Mouse (Mus musculus) macrophage (primary cell): ENCODE results near the gene Nras. TPM values are rescaled to one million over a fixed set of nuclear protein-coding genes. Genes with fewer than 3 reads are reported as not detected.

Source experiments
- H3K27ac ChIP-seq: fragments of 350-480 bp; formaldehyde crosslinking; 2 replicates; pipeline ENCODE4 v1.9.0; 2021
- H3K36me3 ChIP-seq: fragments of 350-480 bp; formaldehyde crosslinking; 2 replicates; pipeline ENCODE4 v1.9.0; 2021; ENCODE audit errors: inconsistent target
- H3K4me3 ChIP-seq: fragments of 350-480 bp; formaldehyde crosslinking; 2 replicates; pipeline ENCODE4 v1.9.0; 2021; ENCODE audit errors: inconsistent target
- H3K79me2 ChIP-seq: fragments of 350-480 bp; formaldehyde crosslinking; 2 replicates; pipeline ENCODE4 v1.9.0; 2021; ENCODE audit errors: inconsistent target
- WGBS: methylation state at CpG from one replicate; pipeline ENCODE4 v1.1.7; 2026; ENCODE audit warnings: inconsistent platforms; ENCODE audit not compliant: missing documents; 5-methylcytosine and 5-hydroxymethylcytosine counted together
- polyA plus RNA-seq: library from polyadenylated mRNA; stranded (reverse); fragments of 250-400 nt; gene quantifications from 3 replicates; pipeline ENCODE4 v1.2.4, GENCODE M21; 2018; ENCODE audit warnings: inconsistent platforms

Gene Nras
- polyA plus RNA-seq, 1 experiment from 2014 or later, result 89.3 TPM

DNA sequence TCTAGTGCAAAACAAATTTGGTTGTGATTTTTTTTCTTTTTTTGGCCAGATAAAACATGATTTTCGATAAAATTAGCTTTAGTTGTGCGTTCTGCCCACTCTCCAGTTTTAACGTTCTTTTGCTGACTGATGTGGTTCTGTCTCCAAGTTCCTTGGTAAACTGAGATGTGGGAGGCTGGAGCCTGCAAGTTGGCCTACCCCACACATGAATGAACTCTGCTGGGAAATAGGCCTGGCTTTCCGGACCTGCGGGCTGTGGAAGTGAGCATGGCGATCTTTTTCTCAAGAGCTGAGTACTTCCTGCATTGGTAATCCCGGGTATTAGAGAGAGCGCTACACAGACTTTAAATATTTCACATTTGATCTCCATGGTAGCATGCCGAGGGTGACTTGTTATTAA lies 17.8 kb downstream of the Nras start:
- Histone ChIP-seq H3K27ac (no peak overlapping the region), H3K4me3 (no peak overlapping the region), H3K79me2 (no peaks in the 10 kb centered on the region), H3K36me3 (no peaks in the 10 kb centered on the region)
- WGBS, result 87% methylated on average over 9 of the region's 9 CpGs

DNA sequence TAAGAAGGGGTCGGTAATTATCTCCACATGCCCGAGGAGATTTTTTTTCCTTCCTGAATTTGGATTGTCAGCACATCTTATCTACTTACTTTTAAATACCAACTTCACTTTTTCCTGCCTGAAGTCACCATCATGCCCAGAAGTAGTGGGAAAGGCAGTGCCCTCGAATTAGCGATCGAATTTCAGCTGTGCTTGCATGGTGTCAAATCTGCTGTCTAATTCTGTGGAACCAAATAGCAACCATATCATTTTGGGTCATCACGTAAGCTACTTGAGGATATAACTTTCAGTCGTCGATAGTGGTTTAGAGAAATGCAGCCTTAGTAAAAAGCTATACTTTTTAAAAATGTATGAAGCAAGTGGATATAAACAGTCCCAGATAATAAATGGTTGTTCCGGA lies 18.4 kb downstream of the Nras start:
- no peaks in the 10 kb centered on the region for H3K36me3 ChIP-seq
- 89% methylated on average over 9 of the region's 9 CpGs for WGBS
- no peaks in the 10 kb centered on the region for H3K79me2 ChIP-seq
- H3K27ac ChIP-seq, result no peak overlapping the region
- no peak overlapping the region for H3K4me3 ChIP-seq

DNA sequence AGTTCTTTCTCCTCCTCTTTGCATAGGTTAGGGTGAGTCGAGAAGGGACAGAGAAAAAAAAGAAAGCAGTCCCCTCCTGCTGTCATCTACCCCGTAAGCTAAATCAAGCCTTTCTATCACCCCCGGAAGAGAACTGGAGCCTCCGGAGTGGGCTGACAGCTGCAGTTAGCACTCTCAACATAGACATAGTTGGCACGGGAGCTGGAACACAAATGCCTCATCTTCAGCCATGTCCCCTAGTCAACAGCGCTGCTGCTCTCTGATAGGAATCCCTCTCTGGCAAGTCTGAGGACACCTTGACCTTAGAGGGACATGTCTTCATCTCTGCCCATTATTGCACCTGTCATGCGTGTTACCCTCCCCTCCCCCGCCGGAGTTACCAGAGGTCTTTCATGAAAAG lies 21.2 kb downstream of the Nras start:
- Histone ChIP-seq H3K4me3 (no peak overlapping the region), H3K27ac (no peak overlapping the region), H3K36me3 (no peaks in the 10 kb centered on the region), H3K79me2 (no peaks in the 10 kb centered on the region)
- 91% methylated on average over 9 of the region's 9 CpGs for WGBS

DNA sequence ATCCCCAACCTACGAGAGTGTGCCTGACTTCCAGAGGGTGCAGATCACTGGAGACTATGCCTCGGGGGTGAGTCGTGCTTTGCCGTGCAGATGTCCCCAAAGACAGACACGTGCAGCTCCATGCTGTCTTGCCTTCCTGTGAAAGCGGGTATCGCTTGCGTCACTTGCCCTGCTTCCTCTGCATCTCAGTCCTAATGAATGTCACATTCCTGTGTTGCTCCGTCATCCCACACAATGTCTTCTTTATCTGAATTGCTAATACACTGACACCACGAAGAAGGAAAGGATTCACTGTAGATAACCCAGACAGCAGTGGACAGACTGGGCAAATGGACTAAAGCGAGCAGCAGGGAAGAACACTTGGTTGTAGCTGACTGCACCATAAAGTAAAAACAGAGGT lies 23.0 kb downstream of the Nras start:
- 85% methylated on average over 11 of the region's 11 CpGs for WGBS
- Histone ChIP-seq H3K4me3 (no peak overlapping the region), H3K36me3 (no peaks in the 10 kb centered on the region)

DNA sequence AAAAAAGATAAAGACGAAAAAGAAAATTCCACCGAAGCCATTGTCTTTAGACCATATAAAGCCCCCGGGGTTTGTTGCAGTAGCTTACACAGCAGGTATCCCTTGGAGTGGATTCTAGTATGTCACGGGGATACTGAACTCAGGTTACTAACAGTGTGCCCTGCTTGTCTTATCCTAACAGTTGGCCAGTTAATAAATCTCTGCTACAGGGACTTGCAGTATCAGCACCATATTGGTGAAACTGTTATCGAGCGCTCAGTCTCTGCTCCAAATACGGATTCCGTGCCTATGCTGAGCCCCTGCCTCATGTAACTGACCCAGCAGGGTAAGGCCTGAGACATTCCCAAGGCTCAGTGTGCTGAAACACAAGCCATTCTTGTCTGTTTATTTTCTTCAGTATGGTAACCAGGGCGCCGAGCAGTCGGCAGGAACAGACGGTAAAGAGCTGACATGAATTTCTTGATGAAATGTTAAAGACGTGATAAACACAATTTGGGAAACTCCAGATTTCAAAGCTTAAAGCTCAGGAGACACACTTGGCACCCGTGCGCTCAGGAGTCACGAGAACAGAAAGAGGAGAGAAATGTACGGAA lies 23.9 kb downstream of the Nras start:
- WGBS, result 93% methylated on average over 15 of the region's 17 CpGs
- Histone ChIP-seq H3K27ac (no peak overlapping the region), H3K36me3 (no peaks in the 10 kb centered on the region), H3K79me2 (no peaks in the 10 kb centered on the region), H3K4me3 (no peak overlapping the region)

More for the DNA sequence above, 23.0 kb downstream of the Nras start:
- no peak overlapping the region for H3K27ac ChIP-seq
- no peaks in the 10 kb centered on the region for H3K79me2 ChIP-seq

DNA sequence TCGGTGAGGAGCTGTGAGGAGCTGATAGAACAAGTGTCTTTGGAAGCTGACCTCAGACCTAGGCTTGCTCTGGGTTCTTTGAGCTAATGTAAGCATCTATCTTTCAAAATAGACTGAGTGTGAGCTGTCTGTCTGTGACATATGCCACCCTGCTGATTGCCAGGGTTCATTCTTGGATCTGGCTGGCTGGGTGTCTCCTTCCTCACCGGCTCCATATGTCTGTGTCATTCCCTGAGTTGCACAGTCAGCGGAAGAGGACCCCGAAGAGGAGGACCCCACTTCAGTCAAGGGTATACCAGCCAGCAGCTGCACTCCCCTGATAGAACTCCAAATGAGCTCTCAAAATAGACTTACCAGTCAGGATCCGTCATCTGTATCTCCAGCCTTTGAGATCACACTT lies 24.7 kb downstream of the Nras start:
- WGBS, result 97% methylated on average over 5 of the region's 5 CpGs
- Histone ChIP-seq H3K79me2 (no peaks in the 10 kb centered on the region), H3K36me3 (no peaks in the 10 kb centered on the region), H3K27ac (no peak overlapping the region), H3K4me3 (no peak overlapping the region)

DNA sequence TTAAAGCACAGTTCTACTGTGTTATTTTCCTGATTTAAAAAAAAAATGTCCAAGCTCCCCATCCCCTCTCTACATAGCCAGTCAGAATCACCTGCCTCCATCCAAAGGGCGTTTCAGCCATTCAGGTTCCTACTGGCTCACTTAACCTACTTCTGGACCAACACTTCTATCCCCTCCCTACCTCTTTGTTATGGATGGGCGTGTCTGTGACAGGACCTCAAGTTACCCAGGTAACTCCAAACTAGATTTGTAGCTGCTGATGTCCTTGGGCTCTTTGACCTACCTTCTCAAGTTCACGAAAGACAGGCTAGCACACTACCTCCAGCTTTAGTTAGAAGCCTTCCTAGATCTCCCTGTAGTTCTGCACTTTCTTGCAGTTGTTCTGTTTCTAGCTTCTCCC lies 27.9 kb downstream of the Nras start:
- H3K36me3 ChIP-seq, result no peaks in the 10 kb centered on the region
- WGBS, result 77% methylated on average over 3 of the region's 3 CpGs
- H3K79me2 ChIP-seq, result no peaks in the 10 kb centered on the region
- H3K4me3 ChIP-seq, result no peak overlapping the region
- no peak overlapping the region for H3K27ac ChIP-seq

DNA sequence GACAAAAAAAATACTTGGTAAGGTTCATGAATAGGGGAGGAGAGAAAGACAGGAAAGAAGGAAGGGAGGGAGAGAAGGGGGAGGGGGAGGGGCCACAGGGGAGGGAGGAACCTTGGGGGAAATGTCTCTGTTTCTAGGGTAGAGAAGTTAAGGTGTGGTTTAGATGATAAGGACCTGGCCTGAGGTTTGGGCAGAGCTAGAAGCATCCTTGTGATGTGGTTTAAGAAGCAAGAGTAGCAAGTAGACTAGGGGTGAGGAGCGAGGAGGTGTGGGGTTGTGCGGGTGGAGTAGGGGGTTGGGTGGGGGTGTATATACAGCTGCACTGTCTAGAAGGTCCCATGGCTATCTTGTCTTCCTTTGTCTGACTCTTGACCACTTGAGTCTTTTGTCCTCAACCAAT lies 33.7 kb downstream of the Nras start:
- Histone ChIP-seq H3K27ac (no peak overlapping the region), H3K79me2 (no peaks in the 10 kb centered on the region), H3K36me3 (no peaks in the 10 kb centered on the region), H3K4me3 (no peak overlapping the region)
- WGBS, result 100% methylated on average over 2 of the region's 2 CpGs

DNA sequence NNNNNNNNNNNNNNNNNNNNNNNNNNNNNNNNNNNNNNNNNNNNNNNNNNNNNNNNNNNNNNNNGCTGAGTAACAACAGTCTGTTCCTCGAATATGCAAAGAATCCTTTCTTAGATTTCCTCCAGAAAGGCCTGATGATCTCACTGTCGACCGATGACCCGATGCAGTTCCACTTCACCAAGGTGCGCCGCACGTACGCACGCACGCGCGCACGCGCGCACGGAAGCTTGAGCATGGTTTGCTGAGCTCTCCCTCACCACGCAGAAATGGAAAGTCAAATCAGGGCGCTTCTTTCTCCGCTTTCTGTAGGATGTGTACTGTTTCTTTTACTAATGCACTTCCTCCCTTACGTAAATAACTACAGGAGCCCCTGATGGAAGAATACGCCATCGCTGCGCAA lies 40.6 kb downstream of the Nras start:
- WGBS, result 74% methylated on average over 23 of the region's 23 CpGs
- no peaks in the 10 kb centered on the region for H3K36me3 ChIP-seq
- no peak overlapping the region for H3K27ac ChIP-seq

DNA sequence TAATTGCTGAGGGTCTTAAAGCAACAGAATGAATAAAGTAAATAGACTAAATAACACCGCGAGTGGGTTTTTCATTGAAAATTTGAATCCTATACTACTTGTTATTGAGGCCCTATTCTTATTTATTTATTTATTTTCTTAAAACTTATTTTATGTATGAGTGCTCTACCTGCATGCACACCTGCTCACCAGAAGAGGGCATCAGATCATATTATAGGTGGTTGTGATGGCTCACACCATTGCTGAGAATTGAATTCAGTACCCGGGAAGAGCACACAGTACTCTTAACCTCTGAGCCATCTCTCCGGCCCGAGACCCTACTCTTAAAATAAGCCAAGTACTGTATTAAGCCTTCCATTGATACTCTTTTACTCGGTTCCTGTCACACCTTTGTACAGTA lies 41.6 kb downstream of the Nras start:
- Histone ChIP-seq H3K4me3 (no peak overlapping the region), H3K36me3 (no peaks in the 10 kb centered on the region), H3K27ac (no peak overlapping the region), H3K79me2 (peaks cover 10% of the 10 kb centered on the region)
- 79% methylated on average over 6 of the region's 6 CpGs for WGBS

More for the DNA sequence above, 40.6 kb downstream of the Nras start:
- Histone ChIP-seq H3K79me2 (0 out of 2 replicates have a peak, but pooled peaks cover under 1% of the 10 kb centered on the region), H3K4me3 (no peak overlapping the region)

DNA sequence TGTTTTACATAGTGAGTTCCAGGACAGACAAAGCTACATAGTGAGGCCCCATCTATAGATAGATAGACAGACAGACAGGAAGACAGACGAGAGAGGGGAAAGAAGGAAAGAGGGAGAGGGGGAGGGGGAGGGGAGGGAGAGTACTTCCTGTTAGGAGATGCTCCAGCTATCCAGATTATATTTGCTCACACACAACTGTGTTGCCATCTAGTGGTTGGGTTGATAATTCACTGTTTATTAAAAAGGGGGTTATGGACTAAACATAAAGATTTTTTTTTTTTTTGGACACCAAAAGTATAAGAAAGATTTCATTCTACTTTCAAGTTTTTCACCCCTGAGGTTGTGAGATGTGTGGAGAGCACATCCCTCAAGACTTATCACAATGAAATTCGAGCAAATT lies 42.6 kb downstream of the Nras start:
- H3K79me2 ChIP-seq, result peaks cover 19% of the 10 kb centered on the region
- WGBS, result 52% methylated on average over 2 of the region's 2 CpGs

DNA sequence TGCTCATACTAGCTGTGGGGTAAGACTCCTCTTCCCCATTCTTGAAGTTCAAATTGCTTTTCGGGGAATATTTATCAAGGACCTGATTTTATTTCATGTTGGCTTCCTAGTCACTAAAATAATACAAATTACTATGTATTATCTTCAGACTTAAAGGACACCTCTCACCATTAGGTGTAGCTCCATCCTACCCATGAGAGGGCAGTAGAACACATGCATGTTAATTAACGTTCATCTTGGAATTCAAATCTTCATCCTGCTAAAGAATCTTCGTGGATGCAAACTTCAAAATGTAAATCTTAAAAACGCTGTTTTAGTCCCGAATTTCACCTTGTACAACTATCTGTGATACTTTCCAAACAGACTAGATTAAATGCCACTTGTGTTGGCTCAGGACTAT lies 43.1 kb downstream of the Nras start:
- Histone ChIP-seq H3K79me2 (peaks cover 23% of the 10 kb centered on the region), H3K4me3 (no peak overlapping the region), H3K27ac (no peak overlapping the region), H3K36me3 (no peaks in the 10 kb centered on the region)
- 36% methylated on average over 5 of the region's 5 CpGs for WGBS

More for the DNA sequence above, 42.6 kb downstream of the Nras start:
- H3K27ac ChIP-seq, result no peak overlapping the region
- no peak overlapping the region for H3K4me3 ChIP-seq
- H3K36me3 ChIP-seq, result no peaks in the 10 kb centered on the region

DNA sequence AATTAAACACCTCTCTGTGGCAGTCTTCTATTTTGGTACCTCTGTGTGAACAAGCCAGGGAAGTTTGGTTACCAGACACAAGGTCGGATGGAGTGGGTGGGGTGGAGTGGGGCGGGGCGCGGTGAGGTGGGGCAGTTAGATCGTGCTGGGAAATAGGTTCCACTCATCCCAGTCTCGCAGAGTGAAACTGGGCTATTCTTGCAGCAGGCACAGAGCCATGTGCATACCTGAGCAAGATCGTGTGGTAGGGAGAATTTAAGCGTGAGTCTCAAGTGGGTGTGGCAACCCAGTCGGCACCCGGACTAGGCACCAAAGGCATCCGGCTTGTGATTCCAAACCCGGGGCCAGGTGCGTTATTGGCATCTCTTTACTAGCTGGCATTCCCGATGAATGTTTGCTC lies 43.8 kb downstream of the Nras start:
- Histone ChIP-seq H3K4me3 (peak overlapping the region; percentile 58), H3K79me2 (peaks cover 23% of the 10 kb centered on the region), H3K27ac (no peak overlapping the region), H3K36me3 (no peaks in the 10 kb centered on the region)
- WGBS, result under 1% methylated on average over 14 of the region's 14 CpGs

DNA sequence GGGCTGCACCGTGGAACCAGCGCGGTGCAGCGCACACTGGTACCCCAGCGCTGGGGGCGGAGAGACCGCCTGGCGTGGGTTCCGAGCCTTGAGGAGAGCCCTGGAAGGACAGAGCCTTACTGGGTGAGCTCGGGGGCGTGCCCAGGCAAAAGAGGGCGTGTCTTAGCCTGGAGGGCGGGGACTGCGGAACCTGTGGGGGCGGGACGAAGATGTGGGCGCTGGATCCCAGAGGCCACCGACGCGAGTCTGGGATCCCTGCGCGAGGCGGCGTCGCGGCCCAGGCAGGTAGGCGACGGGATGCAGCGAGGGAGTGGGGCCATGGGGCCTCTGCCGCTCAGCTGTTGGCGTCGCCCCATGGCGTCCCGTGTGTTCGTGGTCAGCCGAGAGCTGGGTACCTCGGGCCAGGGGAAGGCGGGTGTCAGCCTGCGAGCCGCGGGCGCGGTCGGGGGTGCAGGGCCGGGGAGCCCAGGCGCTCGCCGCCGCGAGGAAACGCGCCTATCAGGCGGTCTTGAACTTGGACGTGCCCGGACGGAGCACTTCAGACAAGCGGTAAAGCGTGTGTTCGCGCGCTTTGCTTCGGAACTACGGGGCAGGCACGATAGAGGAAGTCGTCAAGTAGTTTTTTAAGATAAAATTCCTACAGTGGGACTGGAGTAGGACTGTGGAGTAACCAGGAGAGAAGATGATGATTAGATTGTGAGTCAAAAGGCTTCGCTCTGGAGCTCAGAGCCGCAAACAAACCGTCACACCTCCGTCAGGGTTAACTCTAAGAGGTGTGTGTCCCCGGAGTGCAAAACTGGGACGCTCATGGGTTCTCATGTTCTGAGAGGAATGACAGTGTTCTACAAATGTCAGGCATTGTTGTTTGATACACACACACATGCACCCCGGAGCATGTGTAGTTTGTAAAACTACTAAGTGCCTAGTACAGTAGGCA lies 44.6 kb downstream of the Nras start, which contains the start of gene Dennd2c:
TSS of gene Dennd2c (plus strand) at position 151 of the 937 bp plus-strand sequence.
- H3K79me2 ChIP-seq, result peaks cover 26% of the 10 kb centered on the region
- H3K36me3 ChIP-seq, result no peaks in the 10 kb centered on the region
- H3K27ac ChIP-seq, result no peak within 1 kb of the TSS
- H3K4me3 ChIP-seq, result peak within 1 kb of the TSS; percentile 58
- under 1% methylated on average over 71 of the region's 72 CpGs for WGBS

DNA sequence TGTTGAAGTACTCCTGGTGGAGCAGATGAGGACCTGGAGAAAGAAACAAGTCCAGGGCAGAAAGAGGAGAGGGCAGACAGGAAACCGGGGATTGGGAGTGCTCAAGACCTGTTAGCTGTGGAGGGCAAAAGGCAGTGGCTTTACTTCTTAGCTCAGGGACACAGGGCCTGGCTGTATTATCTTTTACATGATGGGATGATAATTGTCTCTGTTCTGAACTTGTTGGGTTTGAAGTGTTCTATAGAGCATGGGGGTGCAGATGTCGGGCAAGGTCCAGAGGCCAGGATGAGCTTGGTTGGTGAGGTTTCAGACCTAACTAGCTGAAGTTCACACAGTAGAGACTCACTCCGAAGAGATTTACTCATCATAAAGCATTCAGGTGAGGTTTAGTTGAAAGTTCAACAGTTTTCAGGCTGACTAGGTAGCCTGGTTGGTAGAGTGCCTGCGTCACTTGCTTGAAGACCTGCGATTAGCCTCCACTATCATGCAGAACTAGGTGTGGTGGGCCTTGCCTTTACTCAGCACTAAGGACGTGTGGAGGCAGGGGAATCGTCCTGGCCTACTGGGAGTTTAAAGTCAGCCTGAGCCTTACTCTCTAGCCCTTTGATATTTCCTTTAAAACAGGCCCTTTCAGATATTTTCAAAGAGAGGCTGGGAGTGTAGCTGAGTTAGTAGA lies 49.6 kb downstream of the Nras start:
- H3K79me2 ChIP-seq, result peaks cover 44% of the 10 kb centered on the region
- H3K4me3 ChIP-seq, result no peak overlapping the region
- 89% methylated on average over 7 of the region's 7 CpGs for WGBS
- H3K27ac ChIP-seq, result no peak overlapping the region
- no peaks in the 10 kb centered on the region for H3K36me3 ChIP-seq
